Mouse (Mus musculus): ENCODE results near the gene Gm45062. TPM values are rescaled to one million over a fixed set of nuclear protein-coding genes. Genes with fewer than 3 reads are reported as not detected.

Gene Gm45062
- polyA plus RNA-seq, 1 experiment from 2014 or later = 16.2 TPM

DNA sequence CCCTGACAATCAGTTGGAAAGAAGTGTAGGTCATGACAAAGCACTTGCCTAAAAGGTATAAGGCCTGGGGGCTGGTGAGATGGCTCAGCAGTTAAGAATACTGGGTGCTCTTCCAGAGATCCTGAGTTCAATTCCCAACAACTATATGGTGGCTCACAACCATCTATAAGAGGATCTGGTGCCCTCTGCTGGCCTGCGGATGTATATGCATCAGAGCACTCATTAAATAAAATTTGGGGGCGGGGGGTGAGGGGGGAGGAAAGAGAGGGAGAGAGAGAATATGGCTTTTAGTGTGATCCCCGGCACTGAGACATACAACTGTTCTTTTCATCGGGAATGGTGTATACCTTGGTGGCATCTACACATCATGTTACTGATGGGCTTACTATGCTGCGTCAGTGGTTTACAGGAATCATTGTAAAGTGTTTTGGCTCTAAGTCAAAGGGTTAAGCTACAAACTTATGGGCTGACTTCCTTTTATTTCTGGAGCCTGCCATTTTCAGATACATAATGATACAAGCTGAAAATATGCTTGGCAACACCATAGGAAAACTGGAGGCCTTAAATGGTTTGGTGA is 19.3 kb downstream of the Gm45062 start:
- Histone ChIP-seq H3K27ac (no peak overlapping the region), H3K9me3 (no peaks in the 10 kb centered on the region), H3K4me1 (replicated peaks) (no peaks in the 10 kb centered on the region), H3K4me3 (replicated peaks) (no peak overlapping the region), H3K27me3 (no peaks in the 10 kb centered on the region), H3K4me2 (no peak overlapping the region), H3K9ac (replicated peaks) (no peak overlapping the region), H3K36me3 (no peaks in the 10 kb centered on the region)
- no peak for ATAC-seq (ENCODE audit: insufficient number of reproducible peaks, insufficient read depth, low FRiP score, low TSS enrichment, low read depth)
- WGBS = 73% methylated on average over 5 of the region's 5 CpGs

DNA sequence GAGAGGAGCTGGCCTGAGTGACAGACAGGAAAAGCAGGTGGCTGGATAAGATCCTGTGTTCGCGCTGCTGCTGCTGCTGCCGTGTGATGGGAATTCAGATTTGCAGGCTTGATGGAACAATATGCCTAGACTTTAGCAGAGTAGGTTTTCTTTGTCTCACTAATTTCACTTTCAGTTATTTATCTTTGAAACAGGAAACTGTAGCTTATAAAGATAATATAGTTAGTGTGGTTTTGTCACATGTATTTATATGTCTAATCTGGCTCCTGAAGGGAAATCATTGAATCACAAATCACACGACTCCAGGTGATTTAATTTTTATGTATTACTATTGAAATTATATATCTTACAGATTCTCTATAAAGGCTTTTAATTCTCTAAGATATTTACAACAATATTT is 24.0 kb downstream of the Gm45062 start:
- peaks cover 5% of the 10 kb centered on the region; the same call in 1 of the 2 replicates for H3K36me3 ChIP-seq
- no peak for ATAC-seq (ENCODE audit: insufficient number of reproducible peaks, insufficient read depth, low FRiP score, low TSS enrichment, low read depth)
- H3K4me3 ChIP-seq (replicated peaks) = no peak overlapping the region
- no peak overlapping the region for H3K9ac ChIP-seq (replicated peaks)
- 89% methylated on average over 4 of the region's 4 CpGs for WGBS
- no peaks in the 10 kb centered on the region for H3K9me3 ChIP-seq
- no peaks in the 10 kb centered on the region for H3K4me1 ChIP-seq (replicated peaks)
- no peak overlapping the region for H3K4me2 ChIP-seq
- no peak overlapping the region for H3K27ac ChIP-seq
- H3K27me3 ChIP-seq = no peaks in the 10 kb centered on the region

DNA sequence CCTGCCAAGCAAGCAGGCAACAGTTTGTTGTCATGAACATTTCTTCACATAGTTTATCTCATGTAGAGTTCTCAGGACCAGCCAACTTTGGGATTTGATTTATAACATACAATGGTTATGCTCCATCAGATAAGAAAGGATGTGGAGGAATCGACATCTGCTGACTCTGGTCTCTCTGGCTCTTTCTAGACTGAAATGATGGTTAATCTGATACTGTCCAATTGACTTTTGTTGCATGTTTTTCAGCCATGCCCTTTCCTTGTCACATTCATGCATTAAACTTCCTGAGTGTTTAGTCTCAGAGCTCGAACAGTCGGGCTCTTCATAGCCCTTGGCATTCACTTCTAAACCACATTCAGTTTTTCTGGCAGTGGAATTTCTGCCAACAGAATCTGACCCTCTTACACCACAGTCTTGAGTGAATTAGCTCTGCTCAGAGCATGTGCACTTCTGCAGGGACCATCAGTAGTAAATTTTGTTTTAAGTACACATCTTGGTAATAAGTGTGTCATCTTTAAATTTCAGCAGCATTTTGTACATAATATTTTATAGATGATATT is 26.2 kb downstream of the Gm45062 start:
- no peak overlapping the region for H3K4me2 ChIP-seq
- no peaks in the 10 kb centered on the region for H3K27me3 ChIP-seq
- H3K9me3 ChIP-seq = no peaks in the 10 kb centered on the region
- 89% methylated on average over 3 of the region's 3 CpGs for WGBS
- H3K36me3 ChIP-seq = peaks cover 5% of the 10 kb centered on the region; the same call in 1 of the 2 replicates
- H3K9ac ChIP-seq (replicated peaks) = no peak overlapping the region
- H3K27ac ChIP-seq = no peak overlapping the region
- no peak for ATAC-seq (ENCODE audit: insufficient number of reproducible peaks, insufficient read depth, low FRiP score, low TSS enrichment, low read depth)
- no peak overlapping the region for H3K4me3 ChIP-seq (replicated peaks)
- no peaks in the 10 kb centered on the region for H3K4me1 ChIP-seq (replicated peaks)

DNA sequence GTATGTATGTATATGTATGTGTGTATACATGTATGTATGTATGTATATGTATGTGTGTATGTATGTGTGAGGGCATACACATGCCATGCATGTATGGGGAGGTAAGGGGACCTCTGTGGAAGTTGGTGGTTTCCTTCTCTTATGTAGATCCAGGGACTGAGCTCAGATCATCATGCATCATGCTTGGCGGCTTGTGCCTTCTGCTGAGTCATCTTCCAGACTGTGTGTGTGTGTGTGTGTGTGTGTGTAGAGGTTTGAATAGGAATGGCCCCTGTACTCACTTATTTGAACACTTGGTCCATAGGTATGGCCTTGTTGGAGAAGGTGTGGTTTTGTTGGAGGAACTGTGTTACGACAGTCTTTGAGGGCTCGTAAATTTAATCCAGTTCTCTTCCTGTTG is 26.9 kb downstream of the Gm45062 start:
- Histone ChIP-seq H3K4me2 (no peak overlapping the region), H3K9ac (replicated peaks) (no peak overlapping the region), H3K9me3 (no peaks in the 10 kb centered on the region), H3K4me1 (replicated peaks) (no peaks in the 10 kb centered on the region), H3K27me3 (no peaks in the 10 kb centered on the region), H3K27ac (no peak overlapping the region), H3K36me3 (peaks cover 5% of the 10 kb centered on the region; the same call in 1 of the 2 replicates), H3K4me3 (replicated peaks) (no peak overlapping the region)
- 94% methylated on average over 3 of the region's 3 CpGs for WGBS
- no peak for ATAC-seq (ENCODE audit: insufficient number of reproducible peaks, insufficient read depth, low FRiP score, low TSS enrichment, low read depth)

DNA sequence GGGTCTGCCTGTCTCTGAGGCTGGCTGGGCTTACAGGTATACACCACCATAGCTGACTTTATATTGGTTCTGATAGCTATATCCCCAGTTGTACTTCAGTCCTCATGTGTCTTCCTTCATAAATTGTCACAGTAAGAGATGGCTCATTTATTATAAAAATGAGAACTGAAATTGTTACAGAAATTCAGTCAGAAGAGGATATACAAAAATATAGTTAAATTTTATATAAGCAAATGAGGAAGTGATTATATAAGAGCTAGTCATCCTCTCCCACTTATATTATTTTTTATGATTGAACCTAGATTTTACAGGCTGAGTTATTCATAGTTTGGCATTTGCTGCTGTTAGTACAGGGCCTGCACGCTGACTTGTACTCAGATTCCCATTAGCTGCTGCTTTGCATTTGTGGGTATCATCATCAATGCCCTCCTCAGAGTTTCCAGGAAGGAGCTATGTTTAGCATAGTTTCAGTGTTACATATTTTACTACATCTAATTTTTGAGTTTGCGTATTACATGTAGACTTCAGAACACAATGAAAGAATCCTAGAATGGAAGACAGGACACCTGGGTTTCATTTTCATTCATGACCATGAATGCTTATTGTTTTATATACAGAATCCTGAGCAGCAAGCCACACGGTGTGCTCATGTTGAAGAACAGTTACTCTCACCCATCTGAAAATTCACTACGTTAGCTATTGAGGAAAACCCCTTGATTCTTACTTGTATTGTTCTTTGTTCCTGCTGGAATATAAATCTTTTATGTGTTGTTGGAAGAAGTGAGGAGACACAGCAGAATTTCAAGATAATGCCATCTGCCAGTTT is 29.7 kb downstream of the Gm45062 start:
- Histone ChIP-seq H3K27ac (no peak overlapping the region), H3K36me3 (peaks cover 5% of the 10 kb centered on the region; the same call in 1 of the 2 replicates), H3K4me1 (replicated peaks) (no peaks in the 10 kb centered on the region), H3K27me3 (no peaks in the 10 kb centered on the region), H3K9ac (replicated peaks) (no peak overlapping the region), H3K4me3 (replicated peaks) (no peak overlapping the region), H3K4me2 (no peak overlapping the region), H3K9me3 (no peaks in the 10 kb centered on the region)
- no peak for ATAC-seq (ENCODE audit: insufficient number of reproducible peaks, insufficient read depth, low FRiP score, low TSS enrichment, low read depth)
- WGBS = 82% methylated on average over 4 of the region's 4 CpGs

DNA sequence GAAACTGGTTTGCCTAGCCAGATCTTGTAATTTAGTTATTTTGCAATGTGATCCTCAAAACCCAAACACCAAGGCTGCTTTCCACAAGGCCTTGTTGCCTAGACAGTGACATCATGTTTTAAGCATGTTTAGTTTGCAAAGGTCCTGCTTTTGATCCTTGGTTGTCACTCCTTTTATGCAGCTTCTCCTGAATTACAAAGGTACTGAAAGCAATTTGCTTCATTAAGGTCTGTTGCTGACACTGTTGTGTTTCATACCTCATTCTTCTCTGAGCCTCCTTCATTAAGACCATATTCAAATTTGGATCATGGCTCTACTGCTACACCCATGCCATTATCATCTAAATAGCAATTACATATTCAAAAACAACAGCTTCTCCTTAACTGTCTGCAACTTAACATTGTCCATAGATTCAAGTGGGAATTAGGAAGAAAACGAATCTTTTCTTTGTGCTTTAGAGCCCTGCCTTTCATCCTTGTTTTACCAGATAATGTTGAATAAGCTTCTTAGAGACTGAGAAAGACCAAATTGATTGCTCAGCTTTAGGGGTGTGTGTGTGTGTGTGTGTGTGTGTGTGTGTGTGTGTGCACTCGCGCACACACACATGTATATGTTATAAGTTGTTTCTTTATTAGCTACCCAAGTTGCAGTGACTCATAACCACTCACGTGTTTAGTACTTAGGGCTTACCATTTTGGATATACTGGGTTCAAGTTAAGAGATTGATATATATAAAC is 35.0 kb downstream of the Gm45062 start:
- WGBS = 80% methylated on average over 4 of the region's 4 CpGs
- no peak overlapping the region for H3K9ac ChIP-seq (replicated peaks)
- H3K9me3 ChIP-seq = no peaks in the 10 kb centered on the region
- no peak for ATAC-seq (ENCODE audit: insufficient number of reproducible peaks, insufficient read depth, low FRiP score, low TSS enrichment, low read depth)
- H3K36me3 ChIP-seq = no peaks in the 10 kb centered on the region
- H3K4me2 ChIP-seq = no peak overlapping the region
- no peak overlapping the region for H3K27ac ChIP-seq
- no peak overlapping the region for H3K4me3 ChIP-seq (replicated peaks)
- H3K4me1 ChIP-seq (replicated peaks) = no peaks in the 10 kb centered on the region
- H3K27me3 ChIP-seq = no peaks in the 10 kb centered on the region

DNA sequence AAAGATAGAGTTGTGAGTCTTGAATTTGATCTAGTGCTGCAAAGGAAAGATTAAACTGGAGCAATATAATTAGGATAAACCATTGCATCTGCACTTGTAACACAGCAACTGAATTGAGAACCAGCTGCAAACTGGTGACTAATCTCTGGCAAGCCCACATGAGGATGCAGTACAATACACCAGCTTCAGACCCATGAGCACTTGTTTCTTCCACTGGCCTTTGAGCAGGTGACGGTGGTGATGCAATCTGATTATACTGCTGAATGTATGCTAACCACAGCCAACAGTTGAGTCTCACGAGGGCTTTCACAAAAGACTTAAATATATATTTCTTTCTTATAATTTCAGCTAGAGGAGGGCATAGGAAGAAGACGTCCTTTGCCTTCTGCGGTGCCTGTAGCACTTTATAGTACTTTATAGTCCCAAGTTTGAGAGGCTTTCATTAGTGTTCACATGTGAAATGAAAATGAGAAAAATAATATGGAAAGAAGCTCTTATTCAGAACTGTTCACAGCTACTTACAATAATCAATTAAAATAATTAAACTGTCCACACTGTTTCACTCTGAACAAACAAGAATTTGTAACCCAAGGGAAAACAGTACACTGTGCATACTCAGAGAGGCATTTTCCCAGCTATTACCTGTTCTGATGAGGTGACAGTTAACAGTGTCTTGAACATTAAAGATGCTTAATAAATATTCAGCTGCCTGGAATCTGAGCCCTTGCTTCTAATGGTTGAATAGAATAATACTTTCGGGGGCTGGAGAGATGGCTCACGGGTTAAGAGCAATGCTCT is 40.0 kb downstream of the Gm45062 start:
- Histone ChIP-seq H3K4me3 (replicated peaks) (no peak overlapping the region), H3K36me3 (no peaks in the 10 kb centered on the region), H3K9me3 (no peaks in the 10 kb centered on the region), H3K27me3 (no peaks in the 10 kb centered on the region), H3K27ac (no peak overlapping the region), H3K4me1 (replicated peaks) (no peaks in the 10 kb centered on the region), H3K4me2 (no peak overlapping the region), H3K9ac (replicated peaks) (no peak overlapping the region)
- ATAC-seq (ENCODE audit: insufficient number of reproducible peaks, insufficient read depth, low FRiP score, low TSS enrichment, low read depth) = no peak
- WGBS = 82% methylated on average over 6 of the region's 6 CpGs

DNA sequence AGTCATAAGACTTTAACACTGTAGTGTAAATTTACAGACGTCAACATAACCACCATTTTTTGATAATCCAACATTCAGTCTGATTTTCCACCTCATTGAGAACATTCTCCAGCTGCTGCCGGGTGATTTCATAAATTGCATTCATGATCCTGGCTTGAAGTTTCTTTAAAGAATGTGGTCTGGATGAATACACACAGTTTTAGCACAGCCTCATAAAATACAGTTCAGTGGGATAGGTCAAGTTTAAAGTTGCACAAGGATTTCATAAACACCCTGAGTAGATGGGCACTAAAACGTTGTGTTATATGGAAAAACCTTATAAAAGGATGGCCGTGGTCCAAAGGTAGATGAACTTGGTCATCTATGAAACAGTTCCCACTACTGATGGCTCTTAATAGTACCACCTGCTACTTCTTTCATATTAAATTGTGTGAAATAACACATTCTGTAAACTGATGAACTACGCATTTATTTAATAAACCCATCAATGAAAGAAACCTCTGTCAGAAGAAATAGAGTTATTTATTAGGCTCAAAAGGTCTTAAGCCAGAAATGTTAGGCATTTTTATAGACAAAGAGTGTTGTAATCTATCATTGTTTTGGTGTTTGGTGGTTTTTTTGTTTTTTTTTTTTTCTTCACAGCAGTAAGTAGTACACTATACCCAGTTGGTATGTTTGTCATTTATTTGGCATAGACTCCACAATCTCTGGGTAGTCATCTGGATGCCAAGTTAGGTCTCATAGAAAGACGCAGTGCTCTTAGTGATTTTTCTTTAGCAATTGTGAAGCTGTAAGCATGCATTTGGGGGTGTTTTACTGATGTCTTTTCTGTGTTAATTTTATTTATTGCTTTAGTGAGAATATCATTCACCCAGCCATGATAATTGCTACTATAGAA is 48.9 kb downstream of the Gm45062 start:
- H3K9ac ChIP-seq (replicated peaks) = no peak overlapping the region
- no peak overlapping the region for H3K27ac ChIP-seq
- H3K4me2 ChIP-seq = no peak overlapping the region
- H3K4me3 ChIP-seq (replicated peaks) = no peak overlapping the region
- H3K4me1 ChIP-seq (replicated peaks) = no peaks in the 10 kb centered on the region; the same call in 1 of the 2 replicates
- ATAC-seq (ENCODE audit: insufficient number of reproducible peaks, insufficient read depth, low FRiP score, low TSS enrichment, low read depth) = peak; percentile 68
- WGBS = 56% methylated on average over 6 of the region's 6 CpGs
- no peaks in the 10 kb centered on the region for H3K36me3 ChIP-seq
- H3K9me3 ChIP-seq = no peaks in the 10 kb centered on the region
- no peaks in the 10 kb centered on the region for H3K27me3 ChIP-seq

DNA sequence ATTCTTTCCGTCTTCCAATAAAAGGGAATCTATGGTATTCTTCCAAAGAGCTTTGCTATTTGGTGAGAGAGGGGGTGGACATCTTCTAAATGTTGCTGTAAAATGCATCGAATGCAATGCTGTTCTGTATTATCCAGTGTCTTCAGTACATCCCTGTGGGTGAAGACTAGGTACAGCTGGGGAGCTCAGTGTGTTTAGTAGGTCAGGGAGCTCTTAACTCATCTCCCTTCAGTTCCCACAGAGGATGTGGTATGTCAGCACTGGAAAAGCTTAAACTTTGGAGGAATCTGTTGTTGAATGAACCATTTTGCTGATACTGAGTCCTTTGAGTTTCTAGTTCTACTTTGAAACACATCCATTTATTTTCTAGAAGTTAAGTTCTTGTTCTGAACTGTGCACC is 53.3 kb downstream of the Gm45062 start:
- no peak for ATAC-seq (ENCODE audit: insufficient number of reproducible peaks, insufficient read depth, low FRiP score, low TSS enrichment, low read depth)
- Histone ChIP-seq H3K9me3 (no peaks in the 10 kb centered on the region), H3K4me1 (replicated peaks) (no peaks in the 10 kb centered on the region; the same call in 1 of the 2 replicates), H3K27me3 (no peaks in the 10 kb centered on the region), H3K4me2 (no peak overlapping the region), H3K36me3 (no peaks in the 10 kb centered on the region), H3K27ac (no peak overlapping the region), H3K4me3 (replicated peaks) (no peak overlapping the region), H3K9ac (replicated peaks) (no peak overlapping the region)
- WGBS = 90% methylated on average over 2 of the region's 2 CpGs

DNA sequence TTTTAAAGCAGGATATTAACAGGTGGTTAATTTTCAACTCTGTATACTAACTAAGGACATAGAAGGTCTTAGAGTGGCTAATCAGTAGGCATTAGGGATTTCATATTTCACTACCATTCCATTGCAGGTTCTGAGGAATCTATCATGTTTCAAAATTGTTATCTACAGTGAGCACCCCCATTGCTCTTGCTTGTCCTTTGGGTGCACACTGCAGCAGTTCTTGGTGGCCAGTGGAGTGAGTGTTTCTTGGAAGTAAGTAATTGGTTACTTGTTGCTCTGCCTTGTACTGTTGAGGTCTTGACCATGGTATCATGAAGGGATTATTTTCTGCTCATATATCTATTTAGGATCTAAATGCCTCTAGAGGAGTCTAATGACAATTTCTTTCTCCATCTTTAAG is 57.0 kb downstream of the Gm45062 start:
- H3K4me3 ChIP-seq (replicated peaks) = no peak overlapping the region
- H3K27me3 ChIP-seq = no peaks in the 10 kb centered on the region
- no peak overlapping the region for H3K9ac ChIP-seq (replicated peaks)
- no peaks in the 10 kb centered on the region for H3K36me3 ChIP-seq
- H3K27ac ChIP-seq = no peak overlapping the region
- no peaks in the 10 kb centered on the region for H3K9me3 ChIP-seq
- no peak for ATAC-seq (ENCODE audit: insufficient number of reproducible peaks, insufficient read depth, low FRiP score, low TSS enrichment, low read depth)
- no peak overlapping the region for H3K4me2 ChIP-seq
- H3K4me1 ChIP-seq (replicated peaks) = no peaks in the 10 kb centered on the region

All from limb, embryonic 12.5 days (tissue).